Mouse (Mus musculus): ENCODE results near the gene Rnf4.

Gene Rnf4

DNA sequence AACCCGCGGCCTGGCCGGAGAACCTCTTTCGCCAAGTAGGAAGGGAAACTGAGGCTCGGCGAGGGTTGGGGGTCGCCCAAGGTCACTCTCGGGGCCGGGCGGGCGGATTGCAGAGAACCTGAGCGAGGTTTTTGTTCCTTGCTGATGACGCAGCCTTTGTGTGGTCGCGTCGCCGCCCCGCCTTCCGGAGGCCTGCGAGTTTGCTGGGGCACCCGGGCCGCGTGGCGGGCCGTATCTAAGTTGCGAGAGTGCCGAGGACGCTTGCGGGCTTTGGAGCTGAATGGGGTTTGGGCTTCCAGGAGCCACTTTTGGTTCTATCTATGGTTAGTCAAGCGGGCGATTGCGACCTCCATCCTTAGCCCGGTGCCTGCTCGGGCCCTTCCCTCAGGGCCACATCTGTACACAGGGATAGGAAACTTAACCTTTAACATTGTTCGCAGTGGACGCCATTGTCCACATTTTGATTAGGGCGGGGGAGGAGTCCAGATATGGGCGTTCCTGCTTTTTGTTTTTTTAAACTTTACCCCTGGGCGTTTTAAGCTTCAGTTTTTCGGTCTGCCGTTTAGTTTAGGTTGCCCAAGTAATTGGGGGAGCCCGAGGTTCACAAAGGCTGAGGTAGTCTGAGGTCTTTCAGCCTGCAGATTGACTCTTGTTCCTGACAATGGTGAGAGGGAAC, 824 bp downstream of the Rnf4 start:
- under 1% methylated on average over 42 of the region's 42 CpGs for WGBS

- 95% methylated on average over 6 of the region's 6 CpGs for WGBS
These were observed 4.2 kb downstream of the Rnf4 start for GRCm38 (mm10) chr5:34340246-34340645.

DNA sequence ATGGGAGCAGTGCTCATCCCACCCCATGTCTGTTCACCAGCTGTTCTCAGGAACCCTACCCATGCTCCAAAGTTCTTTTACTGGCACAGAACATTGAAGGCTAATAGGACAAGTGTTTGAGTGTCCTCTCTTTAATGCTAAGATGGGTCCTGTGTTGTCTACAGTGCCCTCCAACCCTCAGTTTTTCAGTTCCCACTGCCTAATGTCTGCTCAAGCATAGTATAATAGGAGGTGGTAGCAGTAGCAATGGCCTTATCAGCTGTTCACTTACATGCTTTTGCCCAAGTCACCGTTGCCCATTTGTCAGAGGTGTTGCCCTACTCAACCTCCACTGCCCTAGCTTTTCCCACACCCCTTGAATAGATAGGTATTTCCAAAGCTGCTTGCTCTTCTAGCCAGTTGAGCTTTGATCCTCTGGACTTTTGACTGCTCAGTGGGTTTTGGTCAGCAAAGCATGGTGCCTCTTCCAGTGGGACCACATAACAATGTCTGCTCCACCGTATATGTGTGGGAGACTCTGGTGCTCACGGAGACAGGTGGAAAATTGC, 16.1 kb downstream of the Rnf4 start:
- 85% methylated on average over 3 of the region's 3 CpGs for WGBS

- 67% methylated on average over 3 of the region's 3 CpGs for WGBS
These were observed 24.2 kb downstream of the Rnf4 start for GRCm38 (mm10) chr5:34360261-34360660.

GRCm38 (mm10) chr5:34368551-34369290, 32.6 kb downstream of the Rnf4 start:
- 72% methylated on average over 7 of the region's 7 CpGs for WGBS

DNA sequence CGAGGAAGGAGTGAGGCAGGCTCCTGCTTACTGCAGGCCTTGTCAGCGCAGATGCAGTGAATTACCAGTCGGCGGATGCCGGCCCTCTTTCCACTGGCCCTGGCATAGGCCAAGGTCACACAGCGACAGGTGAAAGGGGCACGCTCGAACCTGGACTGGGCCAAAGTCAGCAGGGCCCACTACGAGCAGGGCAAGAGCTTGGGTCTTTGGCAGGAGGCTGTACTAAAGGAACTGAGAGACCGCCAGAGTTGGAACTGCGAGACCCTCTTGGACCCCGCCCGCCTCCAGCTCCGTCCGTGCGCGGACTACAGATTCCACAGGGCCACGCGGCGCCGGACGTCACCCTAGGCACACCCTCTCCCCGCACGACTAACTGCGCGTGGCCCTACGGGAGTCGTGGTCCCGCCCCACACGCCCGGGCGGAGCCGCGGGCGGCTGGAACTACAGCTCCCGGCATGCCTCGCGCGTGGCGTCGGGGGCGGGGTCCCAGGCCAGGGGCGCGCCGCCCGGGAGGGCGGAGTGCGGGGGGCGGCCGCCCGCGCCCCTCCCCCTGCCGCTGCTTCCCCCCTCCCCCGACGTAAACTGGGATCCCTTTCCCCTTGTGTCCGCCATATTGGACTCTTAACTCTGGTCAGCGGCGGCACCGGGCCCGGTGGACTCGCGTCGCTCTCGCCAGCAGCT, 33.4 kb downstream of the Rnf4 start, which contains the start of gene Fam193a:
Gene Fam193a (plus strand): TSS at position 593 of the 681 bp plus-strand sequence.
- under 1% methylated on average over 60 of the region's 64 CpGs for WGBS

- WGBS: 3% methylated on average over 99 of the region's 114 CpGs
These were observed 34.1 kb downstream of the Rnf4 start for GRCm38 (mm10) chr5:34370022-34370823.

GRCm38 (mm10) chr5:34370840-34371239, 34.8 kb downstream of the Rnf4 start:
- 9% methylated on average over 8 of the region's 8 CpGs for WGBS

DNA sequence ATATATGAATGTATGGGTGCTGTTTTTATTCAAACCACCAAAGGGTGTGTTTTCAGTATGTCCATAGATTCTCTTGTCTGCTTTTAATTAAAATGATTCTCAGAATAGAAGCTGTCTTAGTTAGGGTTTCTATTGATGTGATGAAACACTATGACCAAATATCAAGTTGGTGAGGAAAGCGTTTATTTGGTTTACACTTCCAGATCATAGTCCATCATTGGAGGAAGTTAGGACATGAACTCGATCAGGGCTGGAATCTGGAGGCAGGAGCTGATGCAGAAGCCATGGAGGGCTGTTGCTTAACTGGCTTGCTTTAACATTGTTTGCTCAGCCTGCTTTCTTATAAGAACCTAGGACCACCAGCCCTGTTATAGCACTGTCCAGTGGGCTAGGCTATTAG, 45.6 kb downstream of the Rnf4 start:
- 87% methylated on average over 2 of the region's 2 CpGs for WGBS

DNA sequence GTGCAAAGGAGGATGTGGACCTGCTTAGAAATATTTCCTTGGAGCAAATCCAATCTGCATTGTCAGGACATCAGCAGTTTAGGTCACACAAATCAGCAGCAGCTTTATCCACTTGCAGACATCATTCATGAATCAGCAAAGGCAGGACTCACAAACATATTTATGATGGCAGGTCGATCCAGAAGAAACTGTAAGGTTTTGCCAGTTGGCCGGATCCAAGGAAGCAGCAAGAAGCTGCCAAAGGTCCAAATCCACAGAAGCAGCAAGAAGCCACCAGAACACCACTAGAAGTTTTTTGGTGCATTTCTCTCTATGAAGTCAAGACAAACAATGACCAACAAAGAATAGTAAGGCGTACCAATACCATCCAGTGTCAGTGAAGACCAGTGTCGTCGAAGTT, 49.5 kb downstream of the Rnf4 start:
- 90% methylated on average over 5 of the region's 5 CpGs for whole genome bisulfite sequencing

DNA sequence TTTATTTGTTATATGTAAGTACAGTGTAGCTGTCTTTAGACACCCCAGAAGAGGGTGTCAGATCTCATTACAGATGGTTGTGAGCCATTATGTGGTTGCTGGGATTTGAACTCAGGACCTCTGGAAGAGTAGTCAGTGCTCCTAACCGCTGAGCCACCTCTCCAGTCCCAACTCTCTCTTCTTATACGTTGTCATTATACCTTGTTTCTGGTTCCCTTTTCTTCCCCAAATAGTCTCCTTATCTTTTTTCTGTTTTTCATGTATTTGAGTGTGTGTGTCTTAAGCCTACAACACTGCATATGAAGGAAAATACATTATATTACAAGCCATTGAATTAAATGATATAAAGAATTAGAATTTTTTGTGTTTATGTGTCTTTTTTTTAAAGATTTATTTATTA, 50.7 kb downstream of the Rnf4 start:
- WGBS: 95% methylated on average over 2 of the region's 2 CpGs

GRCm38 (mm10) chr5:34393251-34393650, 57.2 kb downstream of the Rnf4 start:
- 78% methylated on average over 8 of the region's 8 CpGs for WGBS

DNA sequence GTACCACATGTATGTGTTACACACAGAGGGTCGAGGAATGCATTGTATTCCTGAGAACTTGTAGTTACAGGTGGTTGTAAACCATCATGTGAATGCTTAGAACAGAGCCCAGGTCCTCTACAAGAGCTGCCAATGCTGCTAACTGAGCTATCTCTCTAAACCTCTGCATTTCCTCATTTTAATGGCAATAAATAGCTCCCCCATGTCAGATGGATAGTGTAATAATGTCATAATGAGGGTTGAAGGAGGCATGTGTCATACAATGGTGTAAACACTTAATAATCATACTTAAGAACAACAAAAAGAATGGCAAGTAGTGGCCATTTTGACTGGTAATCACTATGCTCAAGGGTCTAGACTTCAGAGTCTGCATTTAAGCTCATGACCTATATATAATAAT, 59.3 kb downstream of the Rnf4 start:
- 95% methylated on average over 1 of the region's 1 CpGs for WGBS

- 43% methylated on average over 2 of the region's 2 CpGs for WGBS
These were observed 59.9 kb downstream of the Rnf4 start for GRCm38 (mm10) chr5:34395850-34396540.

GRCm38 (mm10) chr5:34397866-34398265, 61.8 kb downstream of the Rnf4 start:
- 77% methylated on average over 2 of the region's 2 CpGs for WGBS

DNA sequence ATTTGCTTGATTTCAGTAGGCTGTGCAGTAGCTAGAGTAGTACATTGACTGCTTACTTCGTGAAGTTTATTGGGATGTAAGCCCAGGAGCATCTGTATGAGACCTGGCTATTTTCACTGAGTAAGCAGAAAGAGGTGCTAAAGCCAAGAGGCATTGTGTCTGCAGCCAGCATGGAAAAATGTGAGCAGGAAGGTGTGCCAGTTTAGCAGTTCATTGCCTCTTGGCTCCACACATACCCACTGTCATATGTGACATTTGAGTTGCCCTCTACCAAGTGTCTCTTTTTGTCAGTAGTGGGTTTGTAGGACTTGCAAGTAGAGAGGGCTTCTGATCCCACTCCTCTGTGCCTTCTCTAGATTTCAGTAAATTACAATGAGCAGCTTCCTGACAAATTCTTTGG, 62.2 kb downstream of the Rnf4 start:
- 48% methylated on average over 1 of the region's 1 CpGs for WGBS

All from cerebral cortex, adult 2 months (tissue).